Mouse (Mus musculus): Measurements from ENCODE around the gene Ttll12. TPM values are rescaled to one million over a fixed set of nuclear protein-coding genes. Genes with fewer than 3 reads are reported as not detected.
A peak's percentile ranks its signal among the peaks of the same experiment; 100 is the strongest.

Ttll12 gene
- polyA plus RNA-seq, 1 experiment from 2014 or later, result 45.9 TPM

- Histone ChIP-seq H3K36me3 (replicated peaks) (no peaks in the 10 kb centered on the region), H3K27ac (no peak overlapping the region), H3K4me1 (peaks cover 14% of the 10 kb centered on the region), H3K9me3 (no peaks in the 10 kb centered on the region), H3K4me3 (replicated peaks) (no peak overlapping the region), H3K9ac (no peak overlapping the region), H3K27me3 (peaks cover 50% of the 10 kb centered on the region), H3K4me2 (no peak overlapping the region)
- 89% methylated on average over 9 of the region's 9 CpGs for WGBS
- ATAC-seq (ENCODE audit: low FRiP score), result no peak
Observed at GRCm38 (mm10) chr15:83530233-83530632, 64.7 kb downstream of the Ttll12 start.

- peaks cover 14% of the 10 kb centered on the region for H3K4me1 ChIP-seq
- no peaks in the 10 kb centered on the region for H3K36me3 ChIP-seq (replicated peaks)
- H3K9me3 ChIP-seq, result no peaks in the 10 kb centered on the region
- peaks cover 55% of the 10 kb centered on the region for H3K27me3 ChIP-seq
- H3K4me2 ChIP-seq, result no peak overlapping the region
- 87% methylated on average over 5 of the region's 5 CpGs for WGBS
- no peak for ATAC-seq (ENCODE audit: low FRiP score)
- H3K4me3 ChIP-seq (replicated peaks), result no peak overlapping the region
- no peak overlapping the region for H3K9ac ChIP-seq
- no peak overlapping the region for H3K27ac ChIP-seq
Observed at GRCm38 (mm10) chr15:83529765-83530164, 65.2 kb downstream of the Ttll12 start.

- no peak for ATAC-seq (ENCODE audit: low FRiP score)
Observed at GRCm38 (mm10) chr15:83528892-83529291, 66.1 kb downstream of the Ttll12 start.

GRCm38 (mm10) chr15:83527747-83528146 is 67.2 kb downstream of the Ttll12 start:
- WGBS, result 68% methylated on average over 2 of the region's 2 CpGs
- no peaks in the 10 kb centered on the region for H3K36me3 ChIP-seq (replicated peaks)
- H3K27me3 ChIP-seq, result peaks cover 60% of the 10 kb centered on the region
- H3K9me3 ChIP-seq, result no peaks in the 10 kb centered on the region
- peaks cover 22% of the 10 kb centered on the region for H3K4me1 ChIP-seq
- no peak overlapping the region for H3K27ac ChIP-seq
- ATAC-seq (ENCODE audit: low FRiP score), result no peak
- peak overlapping the region; percentile 96 for H3K4me2 ChIP-seq
- peak overlapping the region; percentile 53; the same call in 1 of the 2 replicates for H3K4me3 ChIP-seq (replicated peaks)
- H3K9ac ChIP-seq, result no peak overlapping the region

More at GRCm38 (mm10) chr15:83528892-83529291, 66.1 kb downstream of the Ttll12 start:
- no peaks in the 10 kb centered on the region for H3K9me3 ChIP-seq
- no peak overlapping the region for H3K27ac ChIP-seq
- 81% methylated on average over 4 of the region's 4 CpGs for WGBS
- no peak overlapping the region for H3K4me2 ChIP-seq
- H3K36me3 ChIP-seq (replicated peaks), result no peaks in the 10 kb centered on the region
- H3K9ac ChIP-seq, result no peak overlapping the region
- H3K4me3 ChIP-seq (replicated peaks), result no peak overlapping the region
- H3K27me3 ChIP-seq, result peaks cover 60% of the 10 kb centered on the region
- H3K4me1 ChIP-seq, result peaks cover 14% of the 10 kb centered on the region

GRCm38 (mm10) chr15:83527092-83527437 is 67.9 kb downstream of the Ttll12 start:
- Histone ChIP-seq H3K9me3 (no peaks in the 10 kb centered on the region), H3K27ac (no peak overlapping the region), H3K27me3 (peaks cover 60% of the 10 kb centered on the region), H3K4me3 (replicated peaks) (peak overlapping the region; percentile 53), H3K4me1 (peaks cover 22% of the 10 kb centered on the region), H3K9ac (peak overlapping the region; percentile 51), H3K36me3 (replicated peaks) (no peaks in the 10 kb centered on the region), H3K4me2 (peak overlapping the region; percentile 96)
- ATAC-seq (ENCODE audit: low FRiP score), result no peak
- WGBS, result under 1% methylated on average over 26 of the region's 26 CpGs

- H3K27ac ChIP-seq, result no peak within 1 kb of the TSS
- ATAC-seq (ENCODE audit: low FRiP score), result peak; percentile 65; the same call in 1 of the 2 replicates
- H3K4me2 ChIP-seq, result peak within 1 kb of the TSS; percentile 96
- H3K27me3 ChIP-seq, result peaks cover 60% of the 10 kb centered on the region
- WGBS, result under 1% methylated on average over 45 of the region's 45 CpGs
- peak within 1 kb of the TSS; percentile 51 for H3K9ac ChIP-seq
- H3K36me3 ChIP-seq (replicated peaks), result no peaks in the 10 kb centered on the region
- peak within 1 kb of the TSS; percentile 53 for H3K4me3 ChIP-seq (replicated peaks)
- no peaks in the 10 kb centered on the region for H3K9me3 ChIP-seq
- peaks cover 22% of the 10 kb centered on the region for H3K4me1 ChIP-seq
Observed at GRCm38 (mm10) chr15:83526424-83527091, 68.4 kb downstream of the Ttll12 start, which contains the start of gene Bik. Gene Bik, plus strand, starts transcription at chr15:83526862.

Other genes with a start within 250 kb of the Ttll12 start
- 35.3 and 37.3 TPM in 2 replicates for gene Arfgap3, start 244.9 kb downstream of the Ttll12 start, polyA plus RNA-seq (2016; fragmentation: Nextera tagmentation; extraction: Ambion mirVana)
- 37.0 and 40.7 TPM in 2 replicates for gene Pacsin2, start 130.6 kb downstream of the Ttll12 start, polyA plus RNA-seq (2016; fragmentation: Nextera tagmentation; extraction: Ambion mirVana)
- 57.0 and 62.4 TPM in 2 replicates for gene Ttll1, start 84.3 kb downstream of the Ttll12 start, polyA plus RNA-seq (2016; fragmentation: Nextera tagmentation; extraction: Ambion mirVana)
- gene Bik, start 68.3 kb downstream of the Ttll12 start, polyA plus RNA-seq (2016; fragmentation: Nextera tagmentation; extraction: Ambion mirVana), result 1.4 and 1.7 TPM in 2 replicates
- gene Tspo, start 31.6 kb downstream of the Ttll12 start, polyA plus RNA-seq (2016; fragmentation: Nextera tagmentation; extraction: Ambion mirVana), result 15.5 and 16.3 TPM in 2 replicates
- 37.4 and 38.8 TPM in 2 replicates for gene Mcat, start 31.4 kb downstream of the Ttll12 start, polyA plus RNA-seq (2016; fragmentation: Nextera tagmentation; extraction: Ambion mirVana)
- gene Scube1, start 129.9 kb upstream of the Ttll12 start, polyA plus RNA-seq (2016; fragmentation: Nextera tagmentation; extraction: Ambion mirVana), result 17.9 and 20.4 TPM in 2 replicates
- 30.6 and 41.1 TPM in 2 replicates for gene Mpped1, start 184.3 kb upstream of the Ttll12 start, polyA plus RNA-seq (2016; fragmentation: Nextera tagmentation; extraction: Ambion mirVana)

Measured in forebrain, embryonic 12.5 days (tissue).